Mouse (Mus musculus) hindbrain, postnatal 0 days (tissue): Measurements from ENCODE around the gene Cgas. TPM values are rescaled to one million over a fixed set of nuclear protein-coding genes. Genes with fewer than 3 reads are reported as not detected.
"Not testable (repeated sequence)": the region's sequence is repeated elsewhere in the genome, so short reads cannot be mapped to it uniquely, and the experiment has no call there.

Experiments
- ATAC-seq: fragments of 200-750 bp; cut with Nextera tagmentation; 2 replicates; pipeline ENCODE4 v1.8.0; 2017; ENCODE audit warnings: mild to moderate bottlenecking, moderate TSS enrichment, moderate library complexity
- DNase-seq: peaks from one replicate; pipeline ENCODE4 v3.0.0-alpha.2; 2015; ENCODE audit warnings: low spot score
- H3K27ac ChIP-seq: fragments of 300-500 bp; sonication (generic); 2 replicates; pipeline ENCODE4 v1.5.1; 2014; ENCODE audit warnings: mild to moderate bottlenecking
- H3K27me3 ChIP-seq: fragments of 300-500 bp; sonication (generic); 2 replicates; pipeline ENCODE4 v1.6.1; 2014; ENCODE audit warnings: low read length, mixed read lengths; ENCODE audit not compliant: insufficient read depth
- H3K36me3 ChIP-seq: fragments of 300-500 bp; sonication (generic); 2 replicates; pipeline ENCODE4 v1.6.1; 2014; ENCODE audit warnings: low read length, mixed read lengths; ENCODE audit not compliant: insufficient read depth
- H3K4me1 ChIP-seq: fragments of 300-500 bp; sonication (generic); 2 replicates; pipeline ENCODE4 v1.6.1; 2014; ENCODE audit warnings: antibody characterized with exemption, low read length, mixed read lengths; ENCODE audit not compliant: insufficient read depth
- H3K4me2 ChIP-seq: fragments of 300-500 bp; sonication (generic); 2 replicates; pipeline ENCODE4 v1.6.1; 2014; ENCODE audit warnings: low read depth, mild to moderate bottlenecking, low read length, moderate library complexity, mixed read lengths
- H3K4me3 ChIP-seq: fragments of 300-500 bp; sonication (generic); 2 replicates; pipeline ENCODE4 v1.5.1; 2014; ENCODE audit warnings: low read length
- H3K9ac ChIP-seq: fragments of 300-500 bp; sonication (generic); replicated peaks from 2 replicates; pipeline ENCODE4 v1.6.1; 2014; ENCODE audit warnings: mild to moderate bottlenecking, low read length, moderate library complexity, mixed read lengths
- H3K9me3 ChIP-seq: fragments of 300-500 bp; sonication (generic); 2 replicates; pipeline ENCODE4 v1.6.1; 2016; ENCODE audit warnings: low read length, mixed read lengths
- CTCF ChIP-seq: IDR thresholded peaks from 2 replicates; pipeline ENCODE4 v1.5.1; 2016; ENCODE audit warnings: antibody characterized with exemption, control low read depth, low read depth
- WGBS: fragments of 180-500 bp; shearing (Covaris S2); extraction: QIAGEN DNeasy Blood & Tissue Kit; methylation state at CpG from one replicate; pipeline ENCODE4 v1.1.7; 2014; 5-methylcytosine and 5-hydroxymethylcytosine counted together
- polyA plus RNA-seq: library from polyadenylated mRNA; unstranded; fragments of >200 nt; fragmentation: Nextera tagmentation; extraction: Ambion mirVana; gene quantifications from 2 replicates; pipeline ENCODE4 v1.2.1, GENCODE M21; 2015
- total RNA-seq: library from RNA; depleted of rRNA; stranded (reverse); fragments of >200 nt; gene quantifications from 2 replicates; pipeline ENCODE4 v1.2.3, GENCODE M21; 2014

Gene Cgas
- total and polyA plus RNA-seq, 2 experiments from 2014 or later, result 0.63 to 0.71 TPM

GRCm38 (mm10) chr9:78481423-78482331, 38.6 kb upstream of the Cgas start:
- H3K4me2 ChIP-seq, result peak overlapping the region; percentile 61
- H3K27me3 ChIP-seq, result no peaks in the 10 kb centered on the region
- H3K4me1 ChIP-seq, result peaks cover 5% of the 10 kb centered on the region; the same call in 1 of the 2 replicates
- peak; percentile 99 for DNase-seq
- peaks cover 19% of the 10 kb centered on the region for H3K36me3 ChIP-seq
- peak overlapping the region; percentile 99 for H3K27ac ChIP-seq
- H3K9me3 ChIP-seq, result no peaks in the 10 kb centered on the region
- TF ChIP-seq CTCF, result peak; percentile 19
- WGBS, result under 1% methylated on average over 69 of the region's 77 CpGs
- H3K9ac ChIP-seq, result peak overlapping the region; percentile 100
- ATAC-seq, result peak; percentile 99
- peak overlapping the region; percentile 98 for H3K4me3 ChIP-seq

GRCm38 (mm10) chr9:78480706-78481358, 37.8 kb upstream of the Cgas start:
- H3K9ac ChIP-seq, result peak overlapping the region; percentile 100
- DNase-seq (peak; percentile 85), ATAC-seq (peak; percentile 34)
- H3K9me3 ChIP-seq, result no peaks in the 10 kb centered on the region
- peaks cover 24% of the 10 kb centered on the region for H3K36me3 ChIP-seq
- H3K27ac ChIP-seq, result peak overlapping the region; percentile 98
- H3K27me3 ChIP-seq, result no peaks in the 10 kb centered on the region
- no peak for TF ChIP-seq CTCF
- H3K4me2 ChIP-seq, result peak overlapping the region; percentile 59
- under 1% methylated on average over 46 of the region's 46 CpGs for WGBS
- H3K4me1 ChIP-seq, result peaks cover 5% of the 10 kb centered on the region; the same call in 1 of the 2 replicates
- peak overlapping the region; percentile 98 for H3K4me3 ChIP-seq

GRCm38 (mm10) chr9:78480227-78480626, 37.2 kb upstream of the Cgas start:
- H3K9ac ChIP-seq, result peak overlapping the region; percentile 100

GRCm38 (mm10) chr9:78479308-78479707, 36.3 kb upstream of the Cgas start:
- Histone ChIP-seq H3K36me3 (peaks cover 24% of the 10 kb centered on the region), H3K4me3 (peak overlapping the region; percentile 21; the same call in 1 of the 2 replicates), H3K4me2 (peak overlapping the region; percentile 59)
- not testable (repeated sequence) for H3K4me1 ChIP-seq, ATAC-seq, H3K27ac ChIP-seq, H3K9ac ChIP-seq, H3K9me3 ChIP-seq, H3K27me3 ChIP-seq, DNase-seq
- WGBS, result 13% methylated on average over 8 of the region's 8 CpGs

More at GRCm38 (mm10) chr9:78480227-78480626, 37.2 kb upstream of the Cgas start:
- peak overlapping the region; percentile 98 for H3K4me3 ChIP-seq
- peaks cover 24% of the 10 kb centered on the region for H3K36me3 ChIP-seq
- H3K9me3 ChIP-seq, DNase-seq, ATAC-seq, H3K4me1 ChIP-seq, H3K27me3 ChIP-seq: not testable (repeated sequence)
- peak overlapping the region; percentile 98 for H3K27ac ChIP-seq
- H3K4me2 ChIP-seq, result peak overlapping the region; percentile 59
- WGBS, result under 1% methylated on average over 13 of the region's 13 CpGs

- H3K36me3 ChIP-seq, result peaks cover 28% of the 10 kb centered on the region
- WGBS, result 53% methylated on average over 1 of the region's 1 CpGs
- not testable (repeated sequence) for H3K9ac ChIP-seq, H3K4me3 ChIP-seq, H3K27ac ChIP-seq, H3K9me3 ChIP-seq, DNase-seq, H3K4me2 ChIP-seq, H3K4me1 ChIP-seq, ATAC-seq, H3K27me3 ChIP-seq
Observed at GRCm38 (mm10) chr9:78478009-78478605, 35.1 kb upstream of the Cgas start.

GRCm38 (mm10) chr9:78477021-78477551, 34.0 kb upstream of the Cgas start:
- WGBS, result 4% methylated on average over 5 of the region's 5 CpGs

More at GRCm38 (mm10) chr9:78477021-78477551, 34.0 kb upstream of the Cgas start:
- no peaks in the 10 kb centered on the region for H3K27me3 ChIP-seq
- ATAC-seq, result no peak
- no peak overlapping the region for H3K4me2 ChIP-seq
- no peak overlapping the region for H3K4me3 ChIP-seq
- TF ChIP-seq CTCF, result peak; percentile 69
- peaks cover 28% of the 10 kb centered on the region for H3K36me3 ChIP-seq
- H3K27ac ChIP-seq, result no peak overlapping the region
- H3K4me1 ChIP-seq, result no peaks in the 10 kb centered on the region
- no peaks in the 10 kb centered on the region for H3K9me3 ChIP-seq
- DNase-seq, result peak; percentile 82
- no peak overlapping the region for H3K9ac ChIP-seq
